Mouse (Mus musculus) myocyte (in vitro differentiated cells): Measurements from ENCODE around the gene Naip6.
"Not testable (repeated sequence)": the region's sequence is repeated elsewhere in the genome, so short reads cannot be mapped to it uniquely, and the experiment has no call there.

Experiments used
- MYOG ChIP-seq, 3 experiments: IDR thresholded peaks; one replicate each; pipeline ENCODE4 v1.6.1; 2011; ENCODE audit warnings: control low read depth in 2 of 3, low read depth in 2 of 3, mild to moderate bottlenecking in 2 of 3; ENCODE audit not compliant: insufficient read length in 2 of 3, control insufficient read depth in 1 of 3, insufficient read depth in 1 of 3
- USF1 ChIP-seq: IDR thresholded peaks from one replicate; pipeline ENCODE4 v1.6.1; 2011; ENCODE audit warnings: low read depth, mild to moderate bottlenecking, control low read depth, moderate library complexity

GRCm38 (mm10) chr13:100256996-100257395, 60.5 kb downstream of the Naip6 start:
- not testable (repeated sequence) for TF ChIP-seq USF1; MYOG (IDR thresholded peaks at IDR 0.05; ENCODE audit: control insufficient read depth in 1 of 3, insufficient read depth in 1 of 3, insufficient read length in 2 of 3, low read depth in 2 of 3)
